Mouse (Mus musculus) forebrain, embryonic 10.5 days (tissue): ENCODE results near the gene Ate1. TPM values are rescaled to one million over a fixed set of nuclear protein-coding genes. Genes with fewer than 3 reads are reported as not detected.

Experiments used
- DNase-seq: peaks from one replicate; pipeline ENCODE4 v3.0.0-alpha.2; 2017; ENCODE audit warnings: low spot score; ENCODE audit errors: extremely low spot score
- H3K27ac ChIP-seq: fragments of 300-500 bp; sonication (generic); 2 replicates; pipeline ENCODE4 v1.5.1; 2016; ENCODE audit warnings: mild to moderate bottlenecking
- H3K27me3 ChIP-seq: fragments of 300-500 bp; sonication (generic); 2 replicates; pipeline ENCODE4 v1.6.1; 2016; ENCODE audit warnings: mild to moderate bottlenecking; ENCODE audit not compliant: poor library complexity, severe bottlenecking
- H3K36me3 ChIP-seq: fragments of 300-500 bp; sonication (generic); replicated peaks from 2 replicates; pipeline ENCODE4 v1.6.1; 2016; ENCODE audit warnings: mild to moderate bottlenecking, moderate library complexity
- H3K4me1 ChIP-seq: fragments of 300-500 bp; sonication (generic); 2 replicates; pipeline ENCODE4 v1.6.1; 2016
- H3K4me3 ChIP-seq: fragments of 300-500 bp; sonication (generic); 2 replicates; pipeline ENCODE4 v1.5.1; 2016; ENCODE audit warnings: mild to moderate bottlenecking, moderate library complexity
- H3K9me3 ChIP-seq: fragments of 300-500 bp; sonication (generic); 2 replicates; pipeline ENCODE4 v1.6.1; 2016; ENCODE audit warnings: mild to moderate bottlenecking, moderate library complexity
- WGBS: fragments of 180-500 bp; shearing (Covaris S2); methylation state at CpG from one replicate; pipeline ENCODE4 v1.1.7; 2016; 5-methylcytosine and 5-hydroxymethylcytosine counted together
- polyA plus RNA-seq: library from polyadenylated mRNA; unstranded; fragments of >200 nt; fragmentation: Nextera tagmentation; extraction: Ambion mirVana; gene quantifications from 2 replicates; pipeline ENCODE4 v1.2.1, GENCODE M21; 2016

Gene Ate1
- polyA plus RNA-seq: 52.4 and 53.3 TPM in 2 replicates

GRCm38 (mm10) chr7:130520049-130520425, at the start of gene Ate1:
TSS of gene Ate1 (minus strand) at chr7:130520369.
- WGBS: 20% methylated on average over 20 of the region's 20 CpGs
- H3K27me3 ChIP-seq: no peaks in the 10 kb centered on the region

GRCm38 (mm10) chr7:130568783-130569436, 48.7 kb upstream of the Ate1 start:
- no peaks in the 10 kb centered on the region for H3K9me3 ChIP-seq
- H3K4me1 ChIP-seq: peaks cover 22% of the 10 kb centered on the region
- no peak overlapping the region for H3K4me3 ChIP-seq
- H3K27me3 ChIP-seq: 0 out of 2 replicates have a peak, but pooled peaks cover 3% of the 10 kb centered on the region
- DNase-seq: no peak
- no peak overlapping the region for H3K27ac ChIP-seq
- H3K36me3 ChIP-seq: no peaks in the 10 kb centered on the region
- WGBS: 84% methylated on average over 9 of the region's 9 CpGs

More at GRCm38 (mm10) chr7:130520049-130520425, at the start of gene Ate1:
- Histone ChIP-seq H3K27ac (peak within 1 kb of the TSS; percentile 99), H3K36me3 (peaks cover 5% of the 10 kb centered on the region), H3K4me3 (peak within 1 kb of the TSS; percentile 77), H3K4me1 (peaks cover 25% of the 10 kb centered on the region), H3K9me3 (no peaks in the 10 kb centered on the region)
- DNase-seq: no peak

- Histone ChIP-seq H3K4me3 (no peak overlapping the region), H3K36me3 (no peaks in the 10 kb centered on the region), H3K27me3 (0 out of 2 replicates have a peak, but pooled peaks cover 3% of the 10 kb centered on the region), H3K9me3 (no peaks in the 10 kb centered on the region), H3K4me1 (peaks cover 6% of the 10 kb centered on the region; the same call in 1 of the 2 replicates), H3K27ac (no peak overlapping the region)
- 77% methylated on average over 3 of the region's 3 CpGs for WGBS
- no peak for DNase-seq
Observed at GRCm38 (mm10) chr7:130564596-130564995, 44.4 kb upstream of the Ate1 start.

GRCm38 (mm10) chr7:130563880-130564279, 43.7 kb upstream of the Ate1 start:
- Histone ChIP-seq H3K27me3 (no peaks in the 10 kb centered on the region), H3K27ac (no peak overlapping the region), H3K36me3 (no peaks in the 10 kb centered on the region), H3K4me3 (no peak overlapping the region), H3K4me1 (0 out of 2 replicates have a peak, but pooled peaks cover under 1% of the 10 kb centered on the region), H3K9me3 (no peaks in the 10 kb centered on the region)
- WGBS: 66% methylated on average over 4 of the region's 4 CpGs
- no peak for DNase-seq

- no peak overlapping the region for H3K4me3 ChIP-seq
- H3K27ac ChIP-seq: no peak overlapping the region
- H3K9me3 ChIP-seq: no peaks in the 10 kb centered on the region
- 84% methylated on average over 4 of the region's 4 CpGs for WGBS
- no peaks in the 10 kb centered on the region for H3K27me3 ChIP-seq
- H3K4me1 ChIP-seq: no peaks in the 10 kb centered on the region
- H3K36me3 ChIP-seq: no peaks in the 10 kb centered on the region
- DNase-seq: no peak
Observed at GRCm38 (mm10) chr7:130563276-130563675, 43.1 kb upstream of the Ate1 start.

- Histone ChIP-seq H3K4me3 (no peak overlapping the region), H3K27ac (no peak overlapping the region), H3K36me3 (no peaks in the 10 kb centered on the region), H3K27me3 (no peaks in the 10 kb centered on the region), H3K4me1 (no peaks in the 10 kb centered on the region), H3K9me3 (no peaks in the 10 kb centered on the region)
- WGBS: 77% methylated on average over 1 of the region's 1 CpGs
- no peak for DNase-seq
Observed at GRCm38 (mm10) chr7:130560933-130561332, 40.8 kb upstream of the Ate1 start.

GRCm38 (mm10) chr7:130558592-130558991, 38.4 kb upstream of the Ate1 start:
- peaks cover 8% of the 10 kb centered on the region; the same call in 1 of the 2 replicates for H3K4me1 ChIP-seq
- 78% methylated on average over 4 of the region's 4 CpGs for WGBS
- peaks cover 13% of the 10 kb centered on the region for H3K27me3 ChIP-seq
- H3K27ac ChIP-seq: no peak overlapping the region
- no peak overlapping the region for H3K4me3 ChIP-seq
- H3K9me3 ChIP-seq: no peaks in the 10 kb centered on the region
- no peaks in the 10 kb centered on the region for H3K36me3 ChIP-seq
- DNase-seq: no peak

GRCm38 (mm10) chr7:130555597-130555996, 35.4 kb upstream of the Ate1 start:
- no peaks in the 10 kb centered on the region for H3K36me3 ChIP-seq
- DNase-seq: no peak
- 85% methylated on average over 5 of the region's 5 CpGs for WGBS
- H3K27me3 ChIP-seq: peaks cover 21% of the 10 kb centered on the region
- no peak overlapping the region for H3K4me3 ChIP-seq
- H3K4me1 ChIP-seq: peaks cover 22% of the 10 kb centered on the region
- H3K9me3 ChIP-seq: no peaks in the 10 kb centered on the region
- no peak overlapping the region for H3K27ac ChIP-seq

- H3K4me3 ChIP-seq: no peak overlapping the region
- H3K27me3 ChIP-seq: peaks cover 21% of the 10 kb centered on the region
- peaks cover 22% of the 10 kb centered on the region for H3K4me1 ChIP-seq
- 81% methylated on average over 4 of the region's 4 CpGs for WGBS
- H3K36me3 ChIP-seq: no peaks in the 10 kb centered on the region
- H3K27ac ChIP-seq: no peak overlapping the region
- no peak for DNase-seq
- no peaks in the 10 kb centered on the region for H3K9me3 ChIP-seq
Observed at GRCm38 (mm10) chr7:130553321-130553720, 33.2 kb upstream of the Ate1 start.

- H3K27me3 ChIP-seq: peaks cover 21% of the 10 kb centered on the region
- WGBS: 58% methylated on average over 5 of the region's 5 CpGs
- no peak overlapping the region for H3K4me3 ChIP-seq
- peaks cover 22% of the 10 kb centered on the region for H3K4me1 ChIP-seq
- H3K36me3 ChIP-seq: no peaks in the 10 kb centered on the region
- DNase-seq: no peak
- no peaks in the 10 kb centered on the region for H3K9me3 ChIP-seq
- peak overlapping the region; percentile 35; the same call in 1 of the 2 replicates for H3K27ac ChIP-seq
Observed at GRCm38 (mm10) chr7:130552780-130553179, 32.6 kb upstream of the Ate1 start.

- 0 out of 2 replicates have a peak, but pooled peaks cover 3% of the 10 kb centered on the region for H3K9me3 ChIP-seq
- WGBS: 84% methylated on average over 12 of the region's 12 CpGs
- H3K4me1 ChIP-seq: peaks cover 27% of the 10 kb centered on the region
- peak overlapping the region; percentile 99; the same call in 1 of the 2 replicates for H3K27ac ChIP-seq
- 0 out of 2 replicates have a peak, but pooled peaks cover 3% of the 10 kb centered on the region for H3K27me3 ChIP-seq
- no peak for DNase-seq
- H3K4me3 ChIP-seq: peak overlapping the region; percentile 88
- peaks cover 29% of the 10 kb centered on the region for H3K36me3 ChIP-seq
Observed at GRCm38 (mm10) chr7:130547635-130548175, 27.5 kb upstream of the Ate1 start.

GRCm38 (mm10) chr7:130546791-130547484, 26.8 kb upstream of the Ate1 start:
- under 1% methylated on average over 84 of the region's 84 CpGs for WGBS
- Histone ChIP-seq H3K36me3 (peaks cover 37% of the 10 kb centered on the region), H3K4me1 (peaks cover 20% of the 10 kb centered on the region), H3K27me3 (no peaks in the 10 kb centered on the region), H3K4me3 (peak overlapping the region; percentile 88), H3K9me3 (peaks cover 7% of the 10 kb centered on the region; the same call in 1 of the 2 replicates), H3K27ac (peak overlapping the region; percentile 99)
- peak; percentile 90 for DNase-seq

- Histone ChIP-seq H3K27ac (peak overlapping the region; percentile 99), H3K9me3 (peaks cover 7% of the 10 kb centered on the region; the same call in 1 of the 2 replicates), H3K36me3 (peaks cover 42% of the 10 kb centered on the region), H3K27me3 (no peaks in the 10 kb centered on the region), H3K4me1 (peaks cover 20% of the 10 kb centered on the region), H3K4me3 (peak overlapping the region; percentile 88)
- DNase-seq: no peak
- 11% methylated on average over 7 of the region's 7 CpGs for WGBS
Observed at GRCm38 (mm10) chr7:130546421-130546790, 26.2 kb upstream of the Ate1 start.
